Mouse (Mus musculus) telencephalon, adult 2 months (tissue): ENCODE data around the gene Manba.

Experiments used
- DNase-seq: peaks from one replicate; pipeline ENCODE4 v3.0.0-alpha.2; 2011; ENCODE audit warnings: low read depth, low spot score

The Manba gene

DNA sequence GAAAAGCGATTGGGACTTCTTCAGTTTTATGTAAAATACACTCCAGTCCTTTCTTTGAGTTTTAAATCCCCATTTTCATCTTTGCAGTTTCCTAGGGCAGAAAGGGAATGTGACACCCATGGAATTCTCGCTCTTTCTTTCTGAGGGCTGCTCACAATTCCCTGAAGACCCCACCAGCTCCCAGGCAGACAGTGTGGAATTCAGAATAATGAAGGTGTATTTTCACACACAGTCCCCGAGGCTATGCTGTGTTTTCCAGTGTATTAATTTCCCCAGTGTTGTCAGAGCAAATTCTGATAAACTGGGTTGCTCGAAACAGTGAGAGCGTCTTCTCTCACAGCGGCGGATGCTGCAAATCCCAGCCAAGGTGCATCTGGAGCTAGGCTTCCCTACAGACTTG, 44.3 kb downstream of the Manba start:
- DNase-seq: no peak

DNA sequence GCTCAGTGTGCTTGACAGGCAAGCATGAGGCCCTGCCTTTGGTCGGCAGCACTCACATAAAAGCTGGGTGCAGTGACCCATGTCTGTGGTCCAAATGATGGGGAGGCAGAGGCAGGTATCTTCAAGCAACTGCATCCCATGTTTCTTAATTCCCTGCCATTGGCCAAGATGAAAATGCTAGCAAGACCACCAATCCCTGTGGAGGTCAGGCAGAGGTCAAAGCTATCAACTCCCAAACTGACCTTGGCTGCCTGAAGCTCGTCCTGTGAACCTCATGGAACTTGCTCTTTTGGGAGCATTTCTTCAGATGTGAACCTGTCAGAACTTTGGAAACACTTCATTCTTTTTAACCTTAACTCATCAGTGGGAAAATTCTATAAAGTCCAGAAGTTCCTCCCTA, 46.4 kb downstream of the Manba start:
- no peak for DNase-seq

DNA sequence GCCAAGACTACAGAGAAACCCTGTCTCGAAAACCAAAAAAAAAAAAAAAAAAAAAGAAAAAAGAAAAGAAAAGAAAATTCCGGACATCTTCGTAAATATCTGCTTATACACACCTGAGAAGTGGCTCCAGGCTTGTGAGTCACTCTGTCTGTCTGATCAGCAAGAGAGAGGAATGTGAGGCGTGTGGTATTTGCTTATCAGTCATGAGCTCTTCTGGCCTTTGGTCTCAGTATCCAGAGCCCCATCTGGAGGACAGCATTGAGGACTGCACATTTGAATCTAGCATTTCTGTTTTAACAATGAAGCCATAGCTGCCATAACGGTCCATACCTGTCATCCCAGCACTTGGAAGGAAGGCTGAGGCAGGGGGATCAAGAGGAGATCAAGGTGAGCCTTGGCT, 48.7 kb downstream of the Manba start:
- DNase-seq: no peak

DNA sequence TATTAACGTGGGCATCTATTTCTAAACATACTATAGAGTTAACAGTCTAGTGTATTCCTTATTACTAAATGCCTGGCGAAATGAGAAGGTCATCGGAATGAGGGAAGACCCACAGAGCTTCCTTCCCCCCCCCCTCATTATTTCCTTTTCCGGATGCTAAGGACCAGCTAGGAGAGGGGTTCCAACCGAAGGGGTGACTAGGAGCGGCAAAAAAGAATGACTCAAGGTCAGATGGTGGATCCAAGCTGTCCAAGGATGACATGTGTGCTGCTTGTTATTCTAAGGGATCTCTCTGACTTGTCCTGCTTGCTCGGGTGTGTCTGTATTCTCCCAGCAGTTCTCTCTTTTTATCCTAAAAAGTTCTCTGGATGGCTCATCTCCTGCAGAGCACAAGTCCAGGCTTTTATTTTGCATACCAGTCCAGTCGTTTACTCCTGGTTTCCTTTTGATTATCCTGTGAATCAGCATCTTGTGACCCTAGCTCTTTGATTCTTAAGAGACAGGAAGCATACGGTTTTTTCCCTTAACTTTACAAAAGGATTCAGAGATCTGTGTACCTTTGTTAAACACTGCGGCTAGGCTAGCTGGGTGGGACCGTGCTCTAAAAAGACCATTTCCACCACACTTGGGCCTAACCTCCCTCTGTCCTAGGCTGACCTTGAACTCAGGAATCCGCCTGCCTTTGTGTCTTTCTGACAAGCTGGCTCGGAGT, 61.0 kb downstream of the Manba start:
- no peak for DNase-seq

DNA sequence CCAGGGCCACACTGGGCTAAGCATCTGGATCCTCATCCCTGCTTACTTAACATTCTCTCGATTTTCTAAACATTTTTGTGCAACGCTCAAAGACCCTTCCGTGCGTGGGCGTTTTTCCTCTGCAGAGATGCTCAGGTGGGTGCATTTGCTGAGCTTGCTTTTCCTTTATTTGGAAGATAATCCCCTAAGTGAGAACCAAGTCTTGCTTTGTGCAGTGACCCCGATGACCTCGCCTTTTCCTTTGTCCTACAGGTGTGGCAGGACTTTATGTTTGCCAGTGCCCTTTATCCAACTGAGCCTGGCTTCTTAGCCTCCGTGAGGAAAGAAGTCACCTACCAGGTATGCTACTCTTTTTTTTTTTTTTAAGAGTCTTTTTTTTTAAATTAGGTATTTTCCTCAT, 61.9 kb downstream of the Manba start:
- DNase-seq: no peak

DNA sequence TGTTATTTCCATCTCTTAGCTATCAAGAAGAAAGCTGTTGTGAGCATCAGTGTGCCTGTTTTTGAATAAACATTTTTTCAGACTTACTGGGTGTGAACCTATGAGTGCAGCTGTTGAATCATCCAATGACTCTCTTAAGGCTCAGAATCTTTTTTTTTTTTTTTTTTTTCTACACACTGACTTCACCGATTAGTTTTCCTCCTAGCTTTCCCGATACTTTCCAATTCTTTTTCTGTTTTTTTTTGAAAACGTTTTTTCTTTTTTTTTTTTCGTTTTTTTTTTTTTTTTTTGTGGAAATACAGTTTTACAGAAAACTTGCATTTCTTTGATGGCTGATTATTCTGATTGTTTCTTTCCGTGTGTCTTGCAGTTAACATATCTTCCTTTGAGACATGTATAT, 67.5 kb downstream of the Manba start:
- no peak for DNase-seq

DNA sequence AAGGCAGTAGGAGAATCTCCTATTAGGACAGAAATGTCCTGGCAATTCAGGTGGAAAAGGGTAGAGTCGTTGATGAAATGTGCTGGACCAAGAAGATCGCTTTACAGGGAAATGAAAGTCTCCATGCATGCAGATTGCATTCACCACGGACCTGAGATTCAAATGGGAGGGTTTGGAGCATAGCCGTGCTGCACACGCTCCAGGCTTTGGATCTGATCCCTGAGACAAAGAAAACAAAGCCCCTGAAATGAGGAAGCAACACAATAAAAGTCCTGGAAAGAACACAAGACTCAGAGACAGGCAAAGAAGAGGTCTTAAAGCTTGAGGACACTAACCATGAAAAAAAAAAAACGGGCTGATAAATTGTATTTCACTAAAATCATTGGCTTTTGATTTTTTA, 69.8 kb downstream of the Manba start:
- no peak for DNase-seq

DNA sequence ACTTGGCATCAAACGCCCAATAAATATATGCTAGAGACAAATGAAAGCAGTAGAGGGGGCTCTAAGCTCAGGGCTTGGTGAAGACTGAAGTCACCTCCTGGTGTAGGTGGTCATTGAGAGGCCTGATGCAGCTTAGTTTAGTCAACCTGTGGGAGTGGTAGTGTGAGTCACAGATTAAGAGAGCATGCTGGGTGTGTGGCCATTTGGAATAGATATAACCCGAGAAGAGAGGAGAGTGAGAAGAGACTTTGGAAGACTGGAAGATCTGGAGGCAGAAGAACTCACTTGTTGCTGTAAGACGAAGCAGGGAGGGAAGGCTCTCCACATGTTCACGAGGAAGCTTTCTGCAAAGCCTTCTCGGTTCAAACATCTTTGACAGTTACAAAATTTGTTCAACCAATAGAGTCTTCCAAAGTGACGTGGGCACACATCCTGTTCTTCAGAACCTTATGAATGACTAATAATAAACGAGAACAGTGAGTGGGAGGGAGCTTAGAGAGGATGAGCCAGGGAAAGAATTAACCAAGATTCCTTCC, 70.7 kb downstream of the Manba start:
- DNase-seq: peak; percentile 64

DNA sequence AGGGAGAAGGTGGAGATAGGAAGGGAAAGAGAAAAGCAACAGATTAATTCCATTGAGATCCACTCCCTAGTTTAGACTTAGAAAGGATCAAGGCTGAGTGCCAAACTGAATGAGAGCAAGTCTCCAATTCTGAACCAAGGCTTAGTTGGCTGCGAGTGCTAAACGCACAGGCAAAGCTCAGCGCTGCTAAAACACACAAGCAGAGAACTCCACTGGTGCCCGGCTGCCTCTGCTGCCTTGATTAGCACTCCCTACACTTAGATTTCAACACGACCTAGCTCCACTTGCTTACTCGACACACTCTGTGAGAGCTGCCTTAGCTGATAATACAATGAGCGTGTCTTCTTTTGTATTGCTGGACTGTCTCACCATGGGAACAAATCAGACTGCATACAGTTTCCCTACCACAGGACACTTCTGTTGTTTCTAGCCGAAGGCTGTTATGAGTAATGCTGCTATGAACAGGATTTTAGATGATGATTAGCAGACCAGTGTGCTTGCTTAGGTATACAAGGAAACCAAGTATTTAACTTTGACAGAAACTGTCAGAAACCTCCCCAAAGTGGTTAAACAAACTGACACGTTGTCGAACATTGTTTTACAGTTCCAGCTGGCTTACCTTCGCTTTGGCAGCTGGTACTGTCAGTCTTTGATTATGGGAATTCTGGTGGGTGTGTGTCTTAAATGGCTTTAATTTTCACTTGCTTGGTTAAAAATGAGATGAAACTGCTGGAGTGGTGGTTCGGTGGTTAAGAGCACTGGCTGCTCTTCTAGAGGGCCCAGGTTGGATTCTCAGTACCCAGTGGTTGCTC, 71.6 kb downstream of the Manba start:
- DNase-seq: peak; percentile 11

DNA sequence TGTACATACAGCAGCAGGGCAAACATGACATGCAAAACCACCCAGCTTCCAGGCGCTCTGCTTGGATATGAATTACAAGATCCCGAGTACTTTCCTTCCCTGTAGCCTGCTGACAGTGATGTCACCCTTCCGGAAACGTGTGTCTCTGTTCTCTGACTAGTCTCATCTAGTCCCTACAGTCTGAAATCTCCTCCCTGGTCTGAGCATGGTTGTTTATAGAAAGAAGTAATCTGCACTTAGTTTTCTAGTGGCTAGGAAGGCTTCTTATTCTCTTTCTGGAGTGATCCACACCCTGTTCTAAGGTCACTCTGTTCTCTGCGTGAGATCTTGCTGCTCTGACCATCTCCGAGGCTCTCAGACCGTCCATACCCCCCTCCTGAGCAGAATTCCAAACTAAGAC, 76.6 kb downstream of the Manba start:
- no peak for DNase-seq

DNA sequence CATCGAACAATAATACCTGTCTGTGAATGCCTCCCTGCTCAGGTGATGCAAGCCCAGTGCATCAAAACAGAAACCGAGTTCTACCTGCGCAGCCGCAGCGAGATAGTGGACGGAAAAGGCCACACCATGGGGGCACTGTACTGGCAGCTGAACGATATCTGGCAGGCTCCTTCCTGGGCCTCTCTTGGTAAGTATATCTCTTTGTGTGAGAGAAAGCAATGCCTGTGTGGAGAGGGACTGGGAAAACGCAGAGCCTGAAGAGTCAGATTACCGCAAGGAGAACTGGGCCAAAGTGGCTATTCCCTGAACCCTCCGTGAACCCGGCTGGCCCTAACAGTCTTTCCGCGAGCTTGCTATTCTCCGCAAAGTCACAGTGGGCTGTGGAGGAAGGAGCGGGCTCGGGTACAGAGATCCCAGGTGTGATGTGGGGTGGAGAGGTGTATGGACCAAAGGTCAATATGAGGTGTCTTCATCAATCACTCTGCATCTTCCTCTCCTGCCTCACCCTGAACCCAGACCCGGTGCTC, 77.8 kb downstream of the Manba start:
- DNase-seq: no peak

DNA sequence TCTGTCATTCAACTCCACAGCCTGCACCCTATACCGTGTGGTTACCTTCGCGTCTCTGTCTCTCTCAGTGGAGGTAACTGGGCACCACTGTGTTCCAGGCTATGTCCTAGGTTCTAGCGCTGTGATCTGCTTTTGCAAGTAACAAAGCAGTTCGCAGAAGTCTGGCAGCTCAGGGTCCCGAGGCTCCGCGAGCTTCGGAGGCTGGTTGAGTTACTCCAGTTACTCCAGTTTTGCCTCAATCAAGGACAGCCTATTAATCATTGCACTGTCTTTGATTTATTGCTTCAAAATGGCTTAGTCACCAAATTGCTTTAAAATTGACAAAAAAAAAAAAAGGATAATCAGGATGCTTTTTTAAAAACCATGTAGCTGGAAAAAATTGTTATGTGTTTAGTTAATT, 79.3 kb downstream of the Manba start:
- no peak for DNase-seq

DNA sequence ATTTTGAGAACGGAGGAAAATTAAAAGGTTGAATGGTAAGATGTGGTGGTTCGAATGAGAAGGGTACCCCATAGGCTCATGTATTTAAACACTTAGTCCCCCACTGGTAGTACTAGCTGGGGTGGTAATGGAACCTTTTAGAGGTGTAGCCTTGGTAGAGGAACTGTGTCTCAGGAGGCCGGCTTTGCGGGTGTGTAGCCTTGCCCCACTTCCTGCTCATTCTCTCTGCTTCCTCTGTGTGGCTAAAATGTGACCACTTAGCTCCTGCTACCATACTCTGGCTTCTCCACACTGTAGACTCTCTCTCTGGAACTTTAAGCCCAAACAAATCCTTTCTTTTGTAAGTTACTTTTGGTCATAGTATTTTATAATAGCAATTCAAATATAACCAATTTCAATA, 79.9 kb downstream of the Manba start:
- DNase-seq: no peak

DNA sequence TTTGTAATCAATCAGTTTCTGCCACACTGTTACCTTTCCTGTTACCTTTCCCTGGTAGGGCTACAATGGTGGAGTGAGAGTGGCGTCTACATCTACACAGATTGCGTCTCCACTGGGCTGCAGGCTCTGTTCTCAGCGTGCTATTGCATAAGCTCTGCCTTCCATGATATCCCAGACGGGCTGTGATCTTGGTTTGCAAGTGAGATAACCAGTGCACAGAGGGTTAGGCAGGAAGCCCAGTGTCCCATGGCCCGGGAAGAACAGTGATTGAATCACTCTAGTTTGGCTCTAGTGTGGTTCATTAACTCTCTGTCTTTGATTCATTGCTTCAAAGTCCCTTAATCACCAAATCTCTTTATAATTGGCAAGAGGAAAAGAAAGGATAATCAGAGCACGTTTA, 82.5 kb downstream of the Manba start:
- DNase-seq: no peak

DNA sequence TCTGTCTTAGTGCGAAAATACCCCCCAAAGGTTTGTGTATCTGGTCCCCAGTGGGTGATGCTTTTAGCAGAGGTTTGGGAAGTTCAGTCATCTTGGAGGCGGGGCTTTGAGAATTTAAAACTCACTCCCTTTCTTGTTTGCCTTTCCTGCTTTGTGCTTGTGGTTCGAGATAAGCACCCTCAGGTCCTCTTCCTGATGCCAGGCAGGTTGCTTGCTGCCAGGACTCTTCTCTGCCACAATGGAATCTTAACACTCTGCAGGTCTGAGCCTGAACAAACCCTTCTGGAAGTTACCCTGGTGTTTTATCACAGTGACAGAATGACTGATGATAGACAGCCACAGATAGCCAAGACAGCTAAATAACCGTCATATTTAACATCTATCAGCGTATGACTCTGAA, 83.2 kb downstream of the Manba start:
- DNase-seq: no peak

DNA sequence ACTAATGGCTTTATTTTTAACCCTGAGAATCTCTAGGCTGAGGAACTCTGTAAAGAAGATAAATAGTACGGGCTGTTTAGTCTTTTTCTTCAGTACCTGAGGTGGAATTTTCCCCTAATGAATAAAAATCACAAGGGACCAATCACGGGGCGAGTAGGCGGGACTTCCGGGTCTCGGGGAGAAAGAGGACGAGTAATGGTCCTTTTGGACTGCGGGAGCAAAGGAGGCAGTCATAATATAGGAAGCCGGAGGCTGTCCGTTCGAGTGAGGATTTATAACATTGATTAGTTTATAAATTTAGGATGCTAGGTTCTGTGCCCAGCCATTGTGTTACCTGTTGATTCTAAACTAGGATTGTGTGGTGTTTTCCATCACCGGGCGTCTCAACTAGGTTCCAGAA, 86.1 kb downstream of the Manba start:
- no peak for DNase-seq

DNA sequence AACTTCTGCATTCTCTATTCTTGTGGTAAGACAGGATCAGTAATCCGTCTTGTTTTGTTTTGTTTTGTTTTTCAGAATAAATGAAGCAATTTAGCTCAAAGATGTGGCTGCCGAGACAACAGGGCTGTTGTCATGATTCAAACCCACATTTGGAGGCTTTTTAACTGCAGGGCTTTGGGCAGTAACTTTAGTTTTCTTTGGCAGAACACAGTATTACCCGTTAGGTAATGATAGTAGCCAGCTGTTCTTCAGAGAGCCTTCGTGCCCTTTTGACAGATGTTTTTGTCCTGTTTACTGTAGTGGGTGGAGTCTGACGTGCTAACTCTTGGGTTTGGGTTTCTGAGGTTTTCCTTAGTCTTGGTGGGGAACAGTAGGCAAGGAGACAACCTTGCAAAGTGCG, 87.6 kb downstream of the Manba start:
- DNase-seq: no peak

DNA sequence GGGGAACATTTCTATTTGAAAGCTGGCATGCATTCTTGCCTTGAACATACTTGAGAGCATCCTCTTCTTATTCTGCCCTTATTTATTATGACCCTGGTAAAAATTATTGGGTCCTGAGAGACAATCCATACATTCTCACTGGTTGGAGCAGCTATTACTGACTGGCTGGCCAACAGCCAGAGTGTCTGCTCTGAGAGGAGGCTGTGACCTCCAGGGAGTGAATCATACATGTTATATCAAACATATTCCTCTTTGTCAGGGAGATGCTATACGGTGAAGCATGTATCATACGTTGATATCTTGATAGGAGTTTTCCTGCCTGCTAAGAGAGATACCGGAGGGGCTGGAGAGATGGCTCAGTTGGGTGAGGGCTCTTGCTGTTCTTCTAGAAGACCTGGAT, 89.7 kb downstream of the Manba start:
- DNase-seq: no peak

DNA sequence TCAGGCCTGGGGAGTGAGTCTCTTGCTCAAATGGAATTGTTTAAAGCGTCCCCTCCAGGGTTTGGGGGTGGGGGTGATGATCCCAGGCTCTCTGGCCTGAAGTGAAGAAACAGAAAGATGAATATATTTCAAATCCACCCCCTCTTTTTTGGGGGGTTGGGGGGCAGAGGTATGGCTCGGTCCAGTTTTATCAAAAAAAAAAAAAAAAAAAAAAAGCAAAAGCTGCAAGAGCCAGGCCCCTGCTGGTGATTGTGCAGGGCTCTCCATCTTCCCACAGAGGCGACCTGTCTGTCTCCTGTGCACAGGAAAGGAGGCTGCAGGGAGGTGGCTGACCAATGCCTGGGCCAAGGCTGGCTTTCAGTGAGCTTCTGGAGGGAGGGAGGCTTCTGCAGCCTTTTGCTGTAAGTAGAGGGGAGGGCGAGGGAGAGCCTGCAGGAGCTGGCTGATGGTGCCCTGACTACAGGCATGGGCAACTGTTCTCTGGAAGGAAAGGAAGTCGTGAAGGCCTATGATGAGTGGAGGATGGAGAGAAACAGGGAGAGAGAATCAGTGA, 93.3 kb downstream of the Manba start:
- DNase-seq: no peak

DNA sequence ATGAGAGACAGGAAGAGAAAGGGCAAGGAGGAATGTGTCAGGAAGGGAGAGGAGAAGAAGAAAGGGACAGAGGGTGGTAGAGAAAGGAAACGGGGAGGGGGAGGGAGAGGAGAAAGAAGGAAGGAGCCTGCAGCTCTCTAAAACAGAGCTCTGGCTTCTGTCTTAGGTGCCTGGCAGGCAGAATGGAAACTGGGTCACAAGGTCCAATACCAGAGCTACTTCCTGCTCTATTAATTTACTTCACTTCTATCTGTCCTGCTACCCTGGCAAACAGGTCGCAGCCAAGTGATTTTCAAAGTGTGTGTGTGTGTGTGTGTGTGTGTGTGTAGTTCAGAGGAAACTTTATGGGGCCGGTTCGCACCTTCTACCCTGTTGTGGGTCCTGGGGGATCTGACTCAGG, 93.8 kb downstream of the Manba start:
- DNase-seq: no peak

DNA sequence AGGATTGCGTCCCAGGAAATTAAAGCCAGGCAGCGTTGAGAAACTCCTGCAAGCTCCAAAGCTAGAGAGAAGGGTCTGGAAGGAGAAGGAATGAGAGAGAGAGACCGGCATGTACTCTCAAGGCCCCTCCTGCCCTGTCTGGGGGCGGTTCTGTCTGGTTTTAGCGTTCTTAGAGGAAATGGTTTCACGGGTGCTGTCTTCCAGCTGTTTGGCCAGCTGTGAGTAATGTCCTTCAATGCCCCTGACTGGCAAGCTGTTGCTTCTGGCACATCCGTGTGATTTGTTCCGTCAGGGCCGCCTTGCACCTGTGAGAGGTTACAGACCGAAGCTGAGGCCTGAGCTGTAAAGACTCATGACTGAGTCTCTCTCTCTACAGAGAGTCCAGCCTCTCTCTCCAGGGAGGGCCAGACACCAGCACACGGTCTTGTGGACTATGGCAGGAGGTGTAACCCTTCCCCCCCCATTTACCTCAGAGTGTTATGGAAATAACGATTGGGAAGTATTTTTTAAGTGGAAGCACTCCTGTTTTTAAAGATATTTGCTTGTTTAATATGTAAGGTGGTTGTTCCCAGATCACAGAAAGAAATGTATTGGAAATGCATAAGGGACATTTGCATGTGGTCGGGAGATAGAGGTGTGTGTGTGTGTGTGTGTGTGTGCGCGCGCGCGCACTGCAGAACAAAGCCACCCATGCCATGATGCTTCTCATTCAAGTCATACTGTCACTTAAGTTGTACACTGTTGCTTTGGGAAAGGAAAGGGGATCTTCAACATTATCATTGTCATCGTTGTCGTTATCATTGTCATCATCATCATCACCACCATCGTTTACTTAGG, 95.2 kb downstream of the Manba start:
- no peak for DNase-seq
